Mouse (Mus musculus) heart, embryonic 15.5 days (tissue): Measurements from ENCODE around the gene Dnajc25. TPM values are rescaled to one million over a fixed set of nuclear protein-coding genes. Genes with fewer than 3 reads are reported as not detected.

Source experiments
- ATAC-seq: fragments of 200-750 bp; cut with Nextera tagmentation; replicated peaks from 2 replicates; pipeline ENCODE4 v1.8.0; 2017; ENCODE audit warnings: low read depth, moderate TSS enrichment; ENCODE audit not compliant: insufficient number of reproducible peaks, insufficient read depth, low FRiP score
- H3K27ac ChIP-seq: fragments of 300-500 bp; sonication (generic); 2 replicates; pipeline ENCODE4 v1.5.1; 2015; ENCODE audit warnings: mild to moderate bottlenecking, inconsistent platforms
- H3K27me3 ChIP-seq: fragments of 300-500 bp; sonication (generic); 2 replicates; pipeline ENCODE4 v1.6.1; 2015; ENCODE audit warnings: inconsistent platforms
- H3K36me3 ChIP-seq: fragments of 300-500 bp; sonication (generic); 2 replicates; pipeline ENCODE4 v1.6.1; 2015; ENCODE audit warnings: mild to moderate bottlenecking, inconsistent platforms
- H3K4me1 ChIP-seq: fragments of 300-500 bp; sonication (generic); replicated peaks from 2 replicates; pipeline ENCODE4 v1.6.1; 2015; ENCODE audit warnings: inconsistent platforms
- H3K4me2 ChIP-seq: fragments of 300-500 bp; sonication (generic); 2 replicates; pipeline ENCODE4 v1.6.1; 2015; ENCODE audit warnings: inconsistent platforms, mild to moderate bottlenecking, moderate library complexity
- H3K4me3 ChIP-seq: fragments of 300-500 bp; sonication (generic); 2 replicates; pipeline ENCODE4 v1.5.1; 2015; ENCODE audit warnings: mild to moderate bottlenecking, inconsistent platforms
- H3K9ac ChIP-seq: fragments of 300-500 bp; sonication (generic); 2 replicates; pipeline ENCODE4 v1.6.1; 2015; ENCODE audit warnings: mild to moderate bottlenecking, inconsistent platforms
- H3K9me3 ChIP-seq: fragments of 300-500 bp; sonication (generic); replicated peaks from 2 replicates; pipeline ENCODE4 v1.6.1; 2016; ENCODE audit warnings: inconsistent platforms
- WGBS: fragments of 180-500 bp; shearing (Covaris S2); methylation state at CpG from one replicate; pipeline ENCODE4 v1.1.7; 2015; ENCODE audit warnings: mixed read lengths; 5-methylcytosine and 5-hydroxymethylcytosine counted together
- polyA plus RNA-seq: library from polyadenylated mRNA; unstranded; fragments of >200 nt; fragmentation: Nextera tagmentation; extraction: Ambion mirVana; gene quantifications from 2 replicates; pipeline ENCODE4 v1.2.1, GENCODE M21; 2015

Dnajc25 gene
- polyA plus RNA-seq, 1 experiment from 2014 or later = 9.0 TPM

DNA sequence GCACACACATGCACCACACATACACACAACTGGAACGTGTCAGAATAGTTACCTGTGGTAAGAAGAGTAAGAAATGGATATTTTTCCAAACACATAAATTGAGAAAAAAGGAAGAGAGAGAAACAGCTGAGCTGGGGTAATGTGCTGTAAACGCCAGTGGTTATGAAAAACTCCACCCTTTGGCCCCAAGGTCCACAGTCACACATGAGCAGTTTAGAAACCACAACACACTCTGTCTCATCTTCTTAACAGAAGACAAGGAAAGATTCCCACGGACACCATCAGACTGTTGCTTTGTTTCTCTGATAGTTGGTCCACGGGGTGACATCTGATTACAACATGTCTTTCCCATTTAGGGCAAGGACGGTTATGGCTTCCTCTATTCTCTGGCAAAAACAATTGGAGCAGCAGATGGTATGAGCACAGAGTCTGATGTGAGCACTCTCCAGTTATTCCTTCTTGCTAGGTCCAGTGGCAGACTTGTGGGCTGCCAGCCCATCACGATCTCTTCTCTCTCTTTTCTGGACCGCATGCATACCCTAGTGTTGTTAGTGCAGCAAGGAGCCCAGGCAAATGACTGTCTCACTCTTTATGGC lies 5.5 kb upstream of the Dnajc25 start:
- ATAC-seq = no peak
- no peak overlapping the region for H3K4me2 ChIP-seq
- peaks cover 11% of the 10 kb centered on the region for H3K4me1 ChIP-seq
- H3K27me3 ChIP-seq = no peaks in the 10 kb centered on the region
- H3K9me3 ChIP-seq = no peaks in the 10 kb centered on the region
- H3K9ac ChIP-seq = no peak overlapping the region
- no peaks in the 10 kb centered on the region for H3K36me3 ChIP-seq
- WGBS = 78% methylated on average over 7 of the region's 7 CpGs
- no peak overlapping the region for H3K4me3 ChIP-seq
- no peak overlapping the region for H3K27ac ChIP-seq

DNA sequence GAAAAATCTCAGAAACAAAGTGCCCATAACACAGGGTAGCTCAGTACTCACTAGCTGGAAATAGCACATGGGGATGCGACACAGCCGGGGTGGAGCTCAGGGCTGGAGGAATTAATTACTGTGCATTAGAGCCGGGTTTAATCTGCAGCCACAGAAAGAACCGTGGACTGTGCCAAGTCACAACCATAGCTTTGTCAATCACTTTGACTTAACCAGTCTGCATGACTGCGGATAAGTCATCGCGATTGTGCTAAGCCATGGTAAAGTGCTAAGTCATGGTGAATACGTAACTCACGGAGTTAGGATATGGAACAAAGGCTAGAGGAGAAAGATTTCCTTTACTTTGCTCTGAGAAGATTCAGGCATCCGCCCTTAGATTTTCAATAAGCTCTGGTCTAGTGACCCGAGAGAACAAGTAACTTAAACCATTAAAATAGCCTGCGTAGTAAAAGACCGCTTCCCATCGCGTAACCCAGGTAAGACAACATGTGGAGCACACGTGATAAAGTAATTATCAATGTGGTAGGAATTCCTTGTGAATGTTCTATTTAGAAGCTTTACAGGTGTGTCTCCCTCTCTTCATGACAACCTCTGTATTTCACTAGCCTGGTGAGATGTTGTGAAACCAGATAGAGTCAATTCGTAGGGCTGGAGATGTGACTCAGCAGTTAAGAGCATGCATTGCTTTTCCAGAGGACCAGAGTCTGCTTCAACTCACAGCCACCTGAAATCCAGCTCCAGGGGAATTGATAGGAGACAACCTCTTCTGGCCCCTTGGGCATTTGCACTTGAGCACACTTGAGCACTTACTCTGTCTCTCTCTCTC lies 4.0 kb upstream of the Dnajc25 start:
- Histone ChIP-seq H3K9me3 (no peaks in the 10 kb centered on the region), H3K9ac (no peak overlapping the region), H3K36me3 (no peaks in the 10 kb centered on the region), H3K4me2 (no peak overlapping the region), H3K4me1 (peaks cover 11% of the 10 kb centered on the region), H3K4me3 (no peak overlapping the region), H3K27ac (no peak overlapping the region), H3K27me3 (no peaks in the 10 kb centered on the region)
- no peak for ATAC-seq
- WGBS = 79% methylated on average over 17 of the region's 17 CpGs

DNA sequence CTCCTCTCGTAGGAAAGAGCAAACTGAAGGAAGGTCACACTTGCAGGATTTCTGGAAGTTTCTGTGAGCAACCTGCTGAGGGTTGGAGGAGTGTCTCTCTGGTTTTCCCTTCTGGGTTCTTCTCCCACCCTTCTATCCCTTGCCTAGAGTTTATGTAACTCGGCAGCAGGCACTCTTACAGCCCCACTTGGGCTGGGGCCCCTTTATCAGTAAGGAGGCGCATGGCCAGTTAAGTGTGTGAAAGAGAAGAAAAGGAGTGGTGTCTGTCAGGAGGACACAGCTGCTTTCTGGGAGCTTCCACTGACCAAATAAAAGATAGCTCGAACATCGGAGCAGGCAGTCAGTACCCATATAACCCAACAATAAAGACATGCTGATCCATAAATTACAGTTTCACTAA lies 2.7 kb upstream of the Dnajc25 start:
- 34% methylated on average over 5 of the region's 5 CpGs for WGBS
- H3K27ac ChIP-seq = no peak overlapping the region
- no peak overlapping the region for H3K4me2 ChIP-seq
- H3K36me3 ChIP-seq = no peaks in the 10 kb centered on the region
- no peaks in the 10 kb centered on the region for H3K9me3 ChIP-seq
- no peak overlapping the region for H3K4me3 ChIP-seq
- H3K27me3 ChIP-seq = no peaks in the 10 kb centered on the region
- no peak overlapping the region for H3K9ac ChIP-seq
- H3K4me1 ChIP-seq = peaks cover 6% of the 10 kb centered on the region
- no peak for ATAC-seq

DNA sequence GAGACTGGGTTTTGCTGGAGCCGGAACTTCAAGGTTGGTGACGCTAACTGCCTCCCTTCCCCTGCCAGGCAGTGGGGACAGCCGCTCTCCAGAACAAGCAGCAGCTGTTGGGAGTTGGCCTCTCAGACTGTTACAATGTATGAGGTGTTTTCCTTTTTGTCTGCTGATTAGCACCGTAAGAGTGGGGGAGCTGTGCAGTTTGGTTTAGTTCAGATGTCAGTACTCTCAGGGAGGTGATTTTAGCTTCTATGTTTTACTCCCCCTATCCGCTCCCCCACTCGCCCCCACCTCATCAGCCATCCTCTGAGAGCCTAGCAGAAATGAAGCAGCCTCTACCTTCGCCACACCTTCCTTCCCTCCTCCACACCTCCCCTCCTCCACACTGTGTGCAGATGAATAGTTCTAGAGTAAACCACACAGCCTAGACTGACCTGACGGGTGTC lies 410 bp downstream of the Dnajc25 start:
- WGBS = 50% methylated on average over 8 of the region's 8 CpGs
- no peaks in the 10 kb centered on the region for H3K9me3 ChIP-seq
- no peak overlapping the region for H3K4me2 ChIP-seq

DNA sequence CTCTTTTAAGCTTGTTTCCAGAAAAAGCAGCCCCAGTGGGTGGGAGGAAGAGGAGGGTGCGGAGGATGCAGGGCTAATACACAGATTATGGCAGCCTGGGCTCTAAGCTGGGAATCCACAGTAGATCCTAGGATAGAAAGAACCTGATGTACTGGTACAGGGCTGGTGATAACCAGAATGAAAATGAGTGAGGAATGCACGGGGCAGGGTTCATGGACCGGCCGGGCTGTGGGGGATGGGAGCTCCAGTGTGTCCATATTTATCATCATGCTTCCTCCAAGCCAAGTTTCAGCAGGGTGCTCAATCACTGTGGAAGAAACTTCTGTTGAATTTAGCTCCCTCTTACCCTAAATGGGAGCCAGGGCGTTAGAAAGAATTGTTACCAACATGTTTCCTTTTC lies 2.2 kb downstream of the Dnajc25 start:
- Histone ChIP-seq H3K4me2 (no peak overlapping the region), H3K36me3 (no peaks in the 10 kb centered on the region), H3K4me3 (no peak overlapping the region), H3K9ac (no peak overlapping the region), H3K27me3 (no peaks in the 10 kb centered on the region), H3K4me1 (0 out of 2 replicates have a peak, but pooled peaks cover 4% of the 10 kb centered on the region), H3K9me3 (no peaks in the 10 kb centered on the region), H3K27ac (no peak overlapping the region)
- WGBS = 39% methylated on average over 5 of the region's 5 CpGs
- no peak for ATAC-seq

More for the DNA sequence above, 410 bp downstream of the Dnajc25 start:
- H3K27me3 ChIP-seq = no peaks in the 10 kb centered on the region
- 0 out of 2 replicates have a peak, but pooled peaks cover 4% of the 10 kb centered on the region for H3K4me1 ChIP-seq
- no peaks in the 10 kb centered on the region for H3K36me3 ChIP-seq
- no peak overlapping the region for H3K9ac ChIP-seq
- no peak for ATAC-seq
- no peak overlapping the region for H3K27ac ChIP-seq
- H3K4me3 ChIP-seq = no peak overlapping the region

DNA sequence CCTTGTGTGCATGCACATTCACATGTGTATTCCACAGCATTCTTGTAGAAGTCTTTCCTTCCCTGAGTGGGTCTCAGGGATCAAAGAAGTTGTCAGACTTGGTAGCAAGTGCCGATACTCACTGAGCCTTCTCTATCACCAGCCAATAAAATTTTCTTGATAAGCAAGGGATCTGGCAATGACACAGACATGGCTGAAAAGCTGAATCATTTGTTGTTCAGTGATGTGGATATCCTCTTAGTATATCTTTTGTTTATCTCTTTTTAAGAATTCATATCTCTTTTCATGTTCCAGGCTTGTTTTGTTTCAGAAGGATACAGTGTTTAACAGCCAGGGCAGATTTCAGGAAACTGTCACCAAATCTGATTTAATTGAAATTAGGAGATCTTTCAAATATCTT lies 3.8 kb downstream of the Dnajc25 start:
- no peak overlapping the region for H3K9ac ChIP-seq
- ATAC-seq = no peak
- H3K4me2 ChIP-seq = no peak overlapping the region
- no peaks in the 10 kb centered on the region for H3K36me3 ChIP-seq
- H3K9me3 ChIP-seq = no peaks in the 10 kb centered on the region
- H3K27me3 ChIP-seq = no peaks in the 10 kb centered on the region
- peaks cover 7% of the 10 kb centered on the region; the same call in 1 of the 2 replicates for H3K4me1 ChIP-seq
- no peak overlapping the region for H3K27ac ChIP-seq
- 80% methylated on average over 1 of the region's 1 CpGs for WGBS
- no peak overlapping the region for H3K4me3 ChIP-seq

DNA sequence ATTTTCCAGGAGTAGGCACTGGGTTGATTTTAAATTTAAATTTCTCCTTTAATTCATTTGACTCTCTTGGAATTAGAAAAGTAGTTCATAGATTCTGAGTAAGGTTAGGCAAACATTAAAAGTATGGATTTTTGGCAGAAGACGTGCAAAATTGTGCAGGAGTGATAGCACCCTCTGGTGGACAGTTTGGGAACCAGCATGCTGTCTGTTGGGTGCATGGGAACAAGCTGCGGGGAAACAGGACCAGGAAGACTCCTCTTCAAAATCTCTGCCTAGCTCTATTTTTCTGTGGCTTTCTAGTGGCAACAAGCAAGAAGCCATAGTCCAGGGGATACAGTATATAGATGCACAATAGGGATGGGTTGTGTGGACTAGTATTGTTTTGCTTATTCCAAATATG lies 4.8 kb downstream of the Dnajc25 start:
- no peaks in the 10 kb centered on the region for H3K36me3 ChIP-seq
- peaks cover 17% of the 10 kb centered on the region for H3K4me1 ChIP-seq
- H3K4me3 ChIP-seq = no peak overlapping the region
- ATAC-seq = no peak
- no peak overlapping the region for H3K4me2 ChIP-seq
- WGBS = 10% methylated on average over 2 of the region's 2 CpGs
- H3K9ac ChIP-seq = no peak overlapping the region
- H3K27ac ChIP-seq = no peak overlapping the region
- H3K27me3 ChIP-seq = no peaks in the 10 kb centered on the region
- no peaks in the 10 kb centered on the region for H3K9me3 ChIP-seq

DNA sequence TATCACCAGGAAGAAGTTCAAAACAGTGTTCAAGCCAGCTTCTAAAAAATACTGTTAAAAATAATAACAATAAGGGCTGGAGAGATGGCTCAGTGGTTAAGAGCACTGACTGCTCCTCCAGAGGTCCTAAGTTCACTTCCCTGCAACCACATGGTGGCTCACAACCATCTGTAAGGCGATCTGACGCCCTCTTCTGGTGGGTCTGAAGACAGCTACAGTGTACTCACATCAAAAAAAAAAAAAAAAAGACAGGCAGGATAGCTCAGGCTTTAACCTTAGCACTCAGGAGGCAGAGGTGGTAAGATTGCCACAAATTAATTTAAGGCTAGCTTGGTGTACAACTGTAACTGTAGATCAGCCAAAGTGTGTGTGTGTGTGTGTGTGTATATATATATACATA lies 5.8 kb downstream of the Dnajc25 start:
- no peak for ATAC-seq
- WGBS = 3% methylated on average over 2 of the region's 2 CpGs
- H3K9ac ChIP-seq = no peak overlapping the region

DNA sequence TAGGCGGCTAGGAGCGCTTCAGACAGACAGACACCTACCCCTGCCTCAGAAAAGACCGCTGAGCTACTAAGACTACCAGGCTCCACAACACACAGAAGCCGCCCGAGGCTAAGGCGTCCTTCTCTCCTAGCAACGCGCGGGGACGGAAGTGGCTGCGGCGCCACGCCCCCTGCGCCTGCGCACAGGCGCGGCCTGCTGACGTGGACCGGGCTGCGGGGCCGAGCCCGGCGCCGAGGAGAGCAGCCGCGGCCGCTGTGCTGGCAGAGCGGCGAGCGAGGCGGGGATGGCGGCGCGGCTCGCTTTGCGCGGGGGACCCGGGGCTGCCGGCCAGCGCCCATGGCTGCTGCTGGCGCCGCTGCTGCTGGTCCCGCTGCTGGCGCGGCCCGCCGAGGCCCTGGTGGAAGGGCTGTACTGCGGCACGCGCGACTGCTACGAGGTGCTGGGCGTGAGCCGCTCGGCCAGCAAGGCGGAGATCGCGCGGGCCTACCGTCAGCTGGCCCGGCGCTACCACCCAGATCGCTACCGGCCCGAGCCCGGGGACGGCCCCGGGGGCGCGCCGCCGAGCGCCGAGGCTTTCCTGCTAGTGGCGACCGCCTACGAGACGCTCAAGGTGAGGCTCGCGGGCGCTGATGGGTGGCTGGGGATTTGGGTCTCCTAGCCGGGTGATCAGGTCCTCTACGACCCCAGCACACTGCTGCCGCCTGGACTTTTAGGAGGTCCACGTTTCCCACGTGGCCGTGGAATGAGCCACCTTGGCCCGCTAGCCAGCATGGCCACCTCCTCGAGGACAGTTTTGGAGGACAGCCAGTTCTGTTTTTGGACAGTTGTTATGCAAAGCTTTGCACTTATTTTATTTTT lies 8.3 kb downstream of the Dnajc25 start, which contains the start of gene Gm20503:
Gene Gm20503 (plus strand): TSS at position 263 of the 858 bp plus-strand sequence.
- no peaks in the 10 kb centered on the region for H3K27me3 ChIP-seq
- H3K36me3 ChIP-seq = no peaks in the 10 kb centered on the region
- H3K4me1 ChIP-seq = peaks cover 32% of the 10 kb centered on the region
- no peaks in the 10 kb centered on the region for H3K9me3 ChIP-seq
- peak within 1 kb of the TSS; percentile 81 for H3K4me2 ChIP-seq
- peak within 1 kb of the TSS; percentile 91 for H3K9ac ChIP-seq
- WGBS = under 1% methylated on average over 89 of the region's 89 CpGs
- peak within 1 kb of the TSS; percentile 93 for H3K27ac ChIP-seq
- H3K4me3 ChIP-seq = peak within 1 kb of the TSS; percentile 90
- ATAC-seq = peak; percentile 96

More for the DNA sequence above, 5.8 kb downstream of the Dnajc25 start:
- Histone ChIP-seq H3K27me3 (no peaks in the 10 kb centered on the region), H3K4me1 (peaks cover 26% of the 10 kb centered on the region), H3K27ac (no peak overlapping the region), H3K36me3 (no peaks in the 10 kb centered on the region), H3K4me2 (no peak overlapping the region), H3K4me3 (no peak overlapping the region), H3K9me3 (no peaks in the 10 kb centered on the region)

DNA sequence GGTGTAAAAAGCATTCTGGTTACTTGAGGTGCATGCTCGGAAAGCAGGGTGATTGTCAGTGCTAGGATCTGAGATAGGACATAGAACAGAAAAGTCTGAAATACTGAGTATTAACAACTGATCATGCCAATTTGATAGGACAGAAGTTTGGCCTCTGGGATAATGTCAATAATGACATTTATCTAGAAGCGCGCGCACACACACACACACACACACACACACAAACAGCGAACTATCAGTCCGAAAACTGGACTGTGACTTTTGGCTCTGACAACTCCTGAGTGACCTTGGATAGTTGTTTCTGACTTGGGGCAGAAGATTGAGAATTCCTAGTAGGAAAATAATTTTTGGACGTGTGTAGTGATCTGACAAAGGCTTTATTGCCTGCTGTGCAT lies 8.9 kb downstream of the Dnajc25 start:
- WGBS = 18% methylated on average over 7 of the region's 7 CpGs
- H3K9me3 ChIP-seq = no peaks in the 10 kb centered on the region
- H3K4me2 ChIP-seq = peak overlapping the region; percentile 81
- peak overlapping the region; percentile 93; the same call in 1 of the 2 replicates for H3K27ac ChIP-seq
- ATAC-seq = no peak
- H3K9ac ChIP-seq = peak overlapping the region; percentile 91
- peak overlapping the region; percentile 90 for H3K4me3 ChIP-seq
- no peaks in the 10 kb centered on the region for H3K27me3 ChIP-seq
- H3K36me3 ChIP-seq = no peaks in the 10 kb centered on the region
- H3K4me1 ChIP-seq = peaks cover 32% of the 10 kb centered on the region

DNA sequence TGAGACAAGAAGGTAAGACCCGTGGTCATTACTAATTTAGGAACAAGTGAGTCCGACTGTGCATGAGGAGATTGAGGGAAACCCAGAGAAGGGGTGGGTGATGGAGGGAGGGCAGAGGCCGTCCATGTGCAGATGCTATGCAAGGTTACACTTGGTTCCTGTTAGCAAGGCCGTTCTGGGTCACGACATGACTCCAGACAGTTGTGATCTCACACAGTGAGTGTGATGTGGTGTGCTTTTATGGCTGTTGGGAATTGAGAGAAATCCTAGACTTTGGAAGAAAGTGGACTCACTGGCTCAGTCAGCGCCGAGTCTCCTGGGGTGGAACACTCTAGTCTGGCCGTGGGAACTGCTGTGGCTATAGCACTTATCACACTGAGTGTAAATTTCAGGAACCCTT lies 11.3 kb downstream of the Dnajc25 start:
- Histone ChIP-seq H3K27ac (no peak overlapping the region), H3K27me3 (no peaks in the 10 kb centered on the region), H3K9me3 (no peaks in the 10 kb centered on the region), H3K4me3 (no peak overlapping the region), H3K36me3 (no peaks in the 10 kb centered on the region), H3K4me1 (peaks cover 34% of the 10 kb centered on the region), H3K4me2 (no peak overlapping the region), H3K9ac (no peak overlapping the region)
- ATAC-seq = no peak
- WGBS = 57% methylated on average over 8 of the region's 8 CpGs
